Mouse (Mus musculus) myocyte (in vitro differentiated cells): Measurements from ENCODE around the gene Hist1h1e. TPM values are rescaled to one million over a fixed set of nuclear protein-coding genes. Genes with fewer than 3 reads are reported as not detected.

Experiments
- H3K27me3 ChIP-seq: one replicate; pipeline ENCODE4 v1.6.1; 2011; ENCODE audit not compliant: control insufficient read depth, insufficient read depth, insufficient read length
- H3K36me3 ChIP-seq: one replicate; pipeline ENCODE4 v1.6.1; 2011; ENCODE audit not compliant: control insufficient read depth, insufficient read depth
- H3K4me2 ChIP-seq: one replicate; pipeline ENCODE4 v1.6.1; 2011; ENCODE audit warnings: low read depth, control low read depth
- H3K4me3 ChIP-seq: one replicate; pipeline ENCODE4 v1.5.1; 2011; ENCODE audit warnings: mild to moderate bottlenecking, control low read depth, moderate library complexity
- H3K79me2 ChIP-seq: one replicate; pipeline ENCODE4 v1.6.1; 2011; ENCODE audit not compliant: control insufficient read depth, insufficient read depth
- H3ac ChIP-seq: one replicate; pipeline ENCODE4 v1.6.1; 2011; ENCODE audit not compliant: control insufficient read depth, insufficient read length
- CEBPB ChIP-seq: IDR thresholded peaks from 2 replicates; pipeline ENCODE4 v1.6.1; 2011; ENCODE audit warnings: mild to moderate bottlenecking, moderate library complexity; ENCODE audit not compliant: poor library complexity, insufficient read depth, severe bottlenecking
- E2F4 ChIP-seq: IDR thresholded peaks from one replicate; pipeline ENCODE4 v1.6.1; 2011; ENCODE audit warnings: mild to moderate bottlenecking, control low read depth, moderate library complexity; ENCODE audit not compliant: insufficient read depth
- MAX ChIP-seq: IDR thresholded peaks from one replicate; pipeline ENCODE4 v1.6.1; 2011; ENCODE audit warnings: low read depth, mild to moderate bottlenecking, control low read depth
- MYOD1 ChIP-seq, 3 experiments: IDR thresholded peaks; one replicate each; pipeline ENCODE4 v1.6.1; 2011; ENCODE audit warnings: control low read depth in 2 of 3, low read depth in 2 of 3, mild to moderate bottlenecking in 2 of 3, moderate library complexity in 1 of 3; ENCODE audit not compliant: insufficient read length in 2 of 3, control insufficient read depth in 1 of 3
- MYOG ChIP-seq, 3 experiments: IDR thresholded peaks; one replicate each; pipeline ENCODE4 v1.6.1; 2011; ENCODE audit warnings: control low read depth in 2 of 3, low read depth in 2 of 3, mild to moderate bottlenecking in 2 of 3; ENCODE audit not compliant: insufficient read length in 2 of 3, control insufficient read depth in 1 of 3, insufficient read depth in 1 of 3
- POLR2A ChIP-seq: IDR thresholded peaks from one replicate; pipeline ENCODE4 v1.6.1; 2011; ENCODE audit warnings: low read depth, mild to moderate bottlenecking, control low read depth, moderate library complexity; ENCODE audit not compliant: insufficient read length
- POLR2AphosphoS2 ChIP-seq: IDR thresholded peaks from one replicate; pipeline ENCODE4 v1.6.1; 2011; ENCODE audit warnings: low read depth, control low read depth; ENCODE audit not compliant: insufficient read length
- REST ChIP-seq: IDR thresholded peaks from one replicate; pipeline ENCODE4 v1.6.1; 2011; ENCODE audit warnings: mild to moderate bottlenecking, control low read depth, moderate library complexity; ENCODE audit not compliant: insufficient read depth, insufficient read length
- SRF ChIP-seq: IDR thresholded peaks from one replicate; pipeline ENCODE4 v1.6.1; 2011; ENCODE audit warnings: low read depth; ENCODE audit not compliant: control insufficient read depth, insufficient read length
- TCF12 ChIP-seq: IDR thresholded peaks from one replicate; pipeline ENCODE4 v1.6.1; 2011; ENCODE audit warnings: mild to moderate bottlenecking, control low read depth; ENCODE audit not compliant: poor library complexity, insufficient read depth, severe bottlenecking
- TCF3 ChIP-seq: IDR thresholded peaks from one replicate; pipeline ENCODE4 v1.6.1; 2011; ENCODE audit warnings: low read depth, control low read depth; ENCODE audit not compliant: insufficient read length
- USF1 ChIP-seq: IDR thresholded peaks from one replicate; pipeline ENCODE4 v1.6.1; 2011; ENCODE audit warnings: low read depth, mild to moderate bottlenecking, control low read depth, moderate library complexity
- polyA plus RNA-seq: library from polyadenylated mRNA; unstranded; fragments of >200 nt; fragmentation: generic; extraction: Trizol; gene quantifications from one replicate; pipeline ENCODE4 v1.2.1, GENCODE M21; 2012; ENCODE audit warnings: missing spikeins

The Hist1h1e gene
- polyA plus RNA-seq, 1 experiment: 4.7 TPM

DNA sequence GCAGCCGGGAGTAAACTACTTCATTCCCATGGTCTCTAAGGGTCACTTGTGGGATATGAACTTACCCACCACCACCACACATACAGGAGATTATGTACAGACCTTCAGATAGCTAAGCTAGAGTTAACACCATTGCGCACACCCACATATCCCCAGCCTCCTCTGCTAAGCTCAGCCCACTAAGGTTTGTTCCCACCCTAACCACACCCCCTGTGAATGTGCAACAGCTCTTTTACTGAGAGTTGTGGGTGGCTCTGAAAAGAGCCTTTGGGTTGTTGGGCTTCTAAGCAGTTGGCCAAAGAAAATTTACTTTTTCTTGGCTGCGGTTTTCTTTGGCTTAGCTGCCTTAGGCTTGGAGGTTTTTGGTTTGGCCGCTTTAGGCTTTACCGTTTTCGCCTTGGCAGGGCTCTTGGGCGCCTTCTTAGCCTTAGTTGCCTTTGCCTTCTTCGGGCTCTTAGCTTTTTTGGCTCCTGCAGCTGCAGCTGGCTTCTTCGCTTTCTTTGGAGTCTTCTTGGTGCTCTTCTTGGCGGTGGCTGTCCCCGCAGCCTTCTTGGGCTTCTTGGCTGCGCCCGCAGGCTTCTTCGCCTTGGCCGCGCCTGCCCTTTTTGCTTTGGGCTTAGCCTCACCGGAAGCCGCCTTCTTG is 705 bp downstream of the Hist1h1e start:
- Histone ChIP-seq H3K4me2 (peak overlapping the region; percentile 93), H3K27me3 (no peaks in the 10 kb centered on the region), H3K36me3 (no peaks in the 10 kb centered on the region), H3ac (no peak overlapping the region), H3K4me3 (peak overlapping the region; percentile 87), H3K79me2 (no peaks in the 10 kb centered on the region)
- TF ChIP-seq USF1 (no peak), SRF (no peak), MYOG (IDR thresholded peaks at IDR 0.05; ENCODE audit: control insufficient read depth in 1 of 3, insufficient read depth in 1 of 3, insufficient read length in 2 of 3, low read depth in 2 of 3) (no peak), E2F4 (no peak), POLR2AphosphoS2 (peak; percentile 98), POLR2A (peak; percentile 88)

DNA sequence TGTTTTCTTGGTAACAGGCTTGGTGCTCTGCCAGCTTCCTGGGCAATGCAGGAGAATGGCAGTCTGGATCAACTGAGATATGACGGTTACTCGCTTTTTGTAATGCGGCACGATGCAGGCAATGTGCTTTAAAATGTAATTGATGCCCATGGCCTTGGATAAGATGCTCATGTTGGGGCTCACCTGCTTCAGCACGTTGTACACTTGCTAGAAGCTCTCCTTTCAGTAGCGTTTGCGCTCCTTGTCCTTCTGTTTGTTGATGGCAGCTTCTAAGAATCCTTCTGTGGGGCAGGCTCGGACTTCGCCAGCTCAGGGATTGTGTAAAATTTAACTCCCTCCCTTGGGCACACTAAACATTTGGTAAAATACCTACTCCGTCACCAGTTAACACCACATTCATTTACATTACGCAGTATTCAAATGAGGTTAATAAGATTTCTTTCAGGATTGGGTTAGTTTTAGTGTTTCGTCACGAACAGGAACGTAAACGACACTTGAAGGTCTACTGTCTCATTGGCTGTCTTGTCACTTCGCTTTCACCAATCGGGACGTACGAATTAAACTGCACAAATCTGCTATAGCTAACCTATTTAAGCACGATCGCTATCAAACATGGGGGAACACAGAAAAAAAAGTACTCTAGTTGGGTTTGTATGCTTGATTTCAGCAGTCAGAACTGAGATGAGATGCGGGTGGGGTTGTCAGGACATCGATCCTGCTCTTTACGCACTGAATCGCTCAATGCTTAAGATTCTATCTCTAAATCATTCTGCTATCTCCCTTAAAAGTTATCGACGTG is 1.4 kb downstream of the Hist1h1e start, which contains the start of gene Hist1h2be:
Gene Hist1h2be (minus strand): TSS at position 392 of the 799 bp plus-strand sequence.
- no peaks in the 10 kb centered on the region for H3K27me3 ChIP-seq
- no peaks in the 10 kb centered on the region for H3K79me2 ChIP-seq
- no peaks in the 10 kb centered on the region for H3K36me3 ChIP-seq
- H3K4me3 ChIP-seq: peak within 1 kb of the TSS; percentile 87
- no peak within 1 kb of the TSS for H3ac ChIP-seq
- peak within 1 kb of the TSS; percentile 93 for H3K4me2 ChIP-seq
- no peak for TF ChIP-seq REST
- peak; percentile 5 for TF ChIP-seq POLR2A
- peak; percentile 64 for TF ChIP-seq POLR2AphosphoS2

DNA sequence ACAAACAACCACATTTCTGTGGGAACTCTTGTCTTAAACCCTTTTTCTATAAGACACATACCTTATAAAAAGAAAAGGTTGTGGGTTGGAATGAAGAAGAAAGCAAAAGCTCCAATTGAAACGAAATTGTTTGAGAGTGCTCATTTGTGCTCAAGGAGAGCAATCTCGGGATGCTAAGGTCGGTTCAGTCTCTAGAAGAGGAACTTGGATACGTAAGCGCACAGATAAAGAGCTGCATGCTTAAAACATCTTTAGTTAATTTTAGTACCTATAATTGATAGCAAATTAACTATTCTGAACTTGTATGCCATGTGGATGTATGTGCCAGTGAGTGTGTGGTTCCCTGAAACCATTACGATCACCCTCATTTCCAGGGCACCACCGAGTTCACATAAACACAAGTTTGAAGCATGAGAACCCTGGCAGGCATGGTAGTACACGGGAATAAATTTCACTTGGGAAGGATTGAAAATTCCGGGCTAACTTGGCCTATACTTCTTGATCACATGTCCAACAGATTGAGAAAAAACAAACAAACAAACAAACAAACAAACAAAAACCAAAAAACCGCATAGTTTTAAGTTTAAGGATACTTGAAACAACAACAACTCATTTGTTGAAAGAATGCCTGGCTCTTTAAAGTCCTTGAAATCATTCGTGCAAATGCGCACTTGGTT is 2.2 kb downstream of the Hist1h1e start:
- H3ac ChIP-seq: no peak overlapping the region
- no peaks in the 10 kb centered on the region for H3K79me2 ChIP-seq
- H3K4me3 ChIP-seq: peak overlapping the region; percentile 87
- H3K27me3 ChIP-seq: no peaks in the 10 kb centered on the region
- H3K36me3 ChIP-seq: no peaks in the 10 kb centered on the region
- peak overlapping the region; percentile 93 for H3K4me2 ChIP-seq
- no peak for TF ChIP-seq REST
- no peak for TF ChIP-seq USF1
- no peak for TF ChIP-seq CEBPB
- no peak for TF ChIP-seq POLR2A
- no peak for TF ChIP-seq MYOG (IDR thresholded peaks at IDR 0.05; ENCODE audit: control insufficient read depth in 1 of 3, insufficient read depth in 1 of 3, insufficient read length in 2 of 3, low read depth in 2 of 3)
- TF ChIP-seq SRF: no peak
- TF ChIP-seq TCF3: no peak
- no peak for TF ChIP-seq TCF12
- no peak for TF ChIP-seq E2F4
- TF ChIP-seq MYOD1 (IDR thresholded peaks at IDR 0.05; ENCODE audit: control insufficient read depth in 1 of 3, insufficient read length in 2 of 3, low read depth in 2 of 3): no peak
- TF ChIP-seq POLR2AphosphoS2: no peak
- no peak for TF ChIP-seq MAX

DNA sequence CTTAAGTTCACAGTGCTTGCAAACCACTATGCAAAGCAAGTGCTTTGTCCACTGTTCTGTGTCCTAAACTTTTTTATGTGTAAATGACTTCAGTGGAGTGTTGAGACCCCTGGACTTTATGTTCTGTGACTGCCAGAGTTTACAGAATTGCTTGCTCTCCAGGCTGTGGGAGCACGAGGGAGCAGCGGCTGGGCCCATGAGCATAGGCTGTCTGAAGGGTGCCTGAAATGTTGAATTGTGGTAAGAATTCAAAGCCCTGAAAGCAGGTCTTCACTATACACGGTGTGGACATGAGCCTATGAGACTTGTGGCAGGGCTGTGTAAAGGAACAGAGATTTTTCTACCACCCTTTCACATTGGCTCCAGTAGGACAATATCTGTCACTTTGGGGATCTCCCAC is 10.7 kb downstream of the Hist1h1e start:
- Histone ChIP-seq H3K4me2 (no peak overlapping the region), H3K4me3 (no peak overlapping the region), H3ac (no peak overlapping the region), H3K27me3 (no peaks in the 10 kb centered on the region), H3K79me2 (no peaks in the 10 kb centered on the region), H3K36me3 (no peaks in the 10 kb centered on the region)
- TF ChIP-seq POLR2AphosphoS2 (no peak), MAX (no peak), USF1 (no peak), CEBPB (no peak), MYOD1 (IDR thresholded peaks at IDR 0.05; ENCODE audit: control insufficient read depth in 1 of 3, insufficient read length in 2 of 3, low read depth in 2 of 3) (no peak), TCF12 (no peak), MYOG (IDR thresholded peaks at IDR 0.05; ENCODE audit: control insufficient read depth in 1 of 3, insufficient read depth in 1 of 3, insufficient read length in 2 of 3, low read depth in 2 of 3) (no peak), E2F4 (no peak), POLR2A (no peak), REST (no peak), TCF3 (no peak), SRF (no peak)
